Mouse (Mus musculus) G1E-ER4 (cell line): ENCODE data around the gene Lrrc17. TPM values are rescaled to one million over a fixed set of nuclear protein-coding genes. Genes with fewer than 3 reads are reported as not detected.

Source experiments
- GATA1 ChIP-seq: IDR thresholded peaks from one replicate; pipeline ENCODE4 v1.8.0; 2012; ENCODE audit warnings: low read length, inconsistent platforms
- polyA plus RNA-seq: library from polyadenylated mRNA; stranded (reverse); fragments of >175 nt; gene quantifications from 2 replicates; pipeline ENCODE4 v1.2.3, GENCODE M21; 2012

Gene Lrrc17
- polyA plus RNA-seq, 1 experiment, result not detected

- no peak for TF ChIP-seq GATA1
These were observed 16.4 kb upstream of the Lrrc17 start for GRCm38 (mm10) chr5:21526835-21527485.

- TF ChIP-seq GATA1, result no peak
These were observed 15.9 kb upstream of the Lrrc17 start for GRCm38 (mm10) chr5:21527488-21527911.

GRCm38 (mm10) chr5:21528068-21528842, 15.1 kb upstream of the Lrrc17 start:
- no peak for TF ChIP-seq GATA1

GRCm38 (mm10) chr5:21529110-21529720, 14.1 kb upstream of the Lrrc17 start:
- TF ChIP-seq GATA1, result no peak

GRCm38 (mm10) chr5:21532126-21532525, 11.2 kb upstream of the Lrrc17 start:
- no peak for TF ChIP-seq GATA1

- TF ChIP-seq GATA1, result no peak
These were observed 10.4 kb upstream of the Lrrc17 start for GRCm38 (mm10) chr5:21532921-21533320.

- no peak for TF ChIP-seq GATA1
These were observed 1.1 kb upstream of the Lrrc17 start for GRCm38 (mm10) chr5:21542226-21542625.

GRCm38 (mm10) chr5:21544821-21545220, 1.5 kb downstream of the Lrrc17 start:
- no peak for TF ChIP-seq GATA1

- TF ChIP-seq GATA1, result no peak
These were observed 1.9 kb downstream of the Lrrc17 start for GRCm38 (mm10) chr5:21545227-21545626.

GRCm38 (mm10) chr5:21545786-21546185, 2.4 kb downstream of the Lrrc17 start:
- no peak for TF ChIP-seq GATA1

GRCm38 (mm10) chr5:21547005-21547404, 3.6 kb downstream of the Lrrc17 start:
- TF ChIP-seq GATA1, result no peak

- no peak for TF ChIP-seq GATA1
These were observed 10.3 kb downstream of the Lrrc17 start for GRCm38 (mm10) chr5:21553685-21554084.

GRCm38 (mm10) chr5:21554732-21555131, 11.4 kb downstream of the Lrrc17 start:
- no peak for TF ChIP-seq GATA1

- no peak for TF ChIP-seq GATA1
These were observed 13.1 kb downstream of the Lrrc17 start for GRCm38 (mm10) chr5:21556502-21556901.

- no peak for TF ChIP-seq GATA1
These were observed 20.6 kb downstream of the Lrrc17 start for GRCm38 (mm10) chr5:21563936-21564335.

- no peak for TF ChIP-seq GATA1
These were observed 22.2 kb downstream of the Lrrc17 start for GRCm38 (mm10) chr5:21565392-21566065.
